Comparison of ENCODE assay signal across 9 mouse cellular contexts in the genomic region with DNA sequence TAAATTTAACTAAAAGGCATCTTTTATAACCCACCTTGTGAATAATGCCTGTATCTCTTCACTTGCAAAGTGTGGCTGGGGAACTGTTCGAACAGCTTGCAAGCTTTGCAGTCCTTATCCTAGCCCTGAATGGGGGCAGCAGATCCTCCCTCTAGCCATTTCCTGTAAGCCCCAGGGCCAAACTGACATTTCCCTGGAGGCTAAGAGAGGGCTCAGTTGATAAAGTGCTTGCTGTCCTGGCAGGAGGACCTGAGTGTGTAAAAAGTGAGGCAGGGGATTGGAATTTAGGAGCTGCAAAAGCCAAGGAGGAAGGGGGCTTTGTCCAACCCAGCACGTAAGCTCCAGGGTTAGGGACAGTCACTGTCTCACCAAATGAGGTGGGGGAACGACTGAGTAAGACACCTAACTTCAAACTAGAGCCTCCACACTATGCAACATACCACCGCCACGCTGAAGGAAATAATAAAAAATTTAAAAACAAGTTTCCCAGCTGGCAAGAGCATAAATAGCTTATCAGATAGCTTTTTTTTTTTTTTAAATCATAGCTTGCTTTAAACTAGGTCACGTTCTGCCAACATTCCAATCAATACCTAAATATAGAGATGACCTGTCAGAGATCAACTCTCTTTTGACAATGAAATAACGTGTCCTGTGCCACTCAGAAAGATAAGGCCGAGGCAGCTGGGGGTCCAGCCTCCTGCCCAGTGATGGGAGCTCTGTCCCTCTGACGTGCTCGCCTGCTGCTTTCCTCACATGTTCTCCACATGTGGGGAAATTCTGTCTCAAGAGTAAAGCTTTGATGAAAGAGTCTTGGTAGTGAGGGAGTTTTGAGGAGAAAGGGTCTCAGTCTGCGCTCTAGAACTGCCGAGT.
DNase-seq lines count a peak whose midpoint lies in the region; ATAC-seq lines count a peak whose summit lies in the region.
"Had no signal": no experiment of that assay in that cellular context is flagged by ENCODE, and none has a peak within 500 bp of the region (broad histone marks: within the 10 kb centered on the region; RNA-seq: fewer than 3 reads in every experiment).

No protein-coding gene starts in this region.

- no peaks in the 10 kb centered on the region for H3K27me3 ChIP-seq in kidney, embryonic 15.5 days
- H3K27me3 ChIP-seq in forebrain, embryonic 16.5 days (replicated peaks; ENCODE audit: control insufficient read depth, insufficient read depth, low read length): no peaks in the 10 kb centered on the region
- H3K27me3 ChIP-seq in intestine, embryonic 16.5 days (replicated peaks; ENCODE audit: control insufficient read depth, insufficient read depth, low read length): no peaks in the 10 kb centered on the region
- H3K27me3 ChIP-seq: Patski had no signal

- no peak overlapping the region for H3K4me3 ChIP-seq in kidney, embryonic 15.5 days (replicated peaks)
- no peak overlapping the region for H3K4me3 ChIP-seq in forebrain, embryonic 16.5 days (replicated peaks; ENCODE audit: low read length)
- no peak overlapping the region for H3K4me3 ChIP-seq in intestine, embryonic 16.5 days (ENCODE audit: low read length)

- 60% methylated on average over 12 of the region's 12 CpGs for WGBS in kidney, embryonic 15.5 days
- 72% methylated on average over 12 of the region's 12 CpGs for WGBS in forebrain, embryonic 16.5 days
- WGBS in intestine, embryonic 16.5 days: 58% methylated on average over 12 of the region's 12 CpGs

- no peak for ATAC-seq in kidney, embryonic 15.5 days (replicated peaks; ENCODE audit: low FRiP score)
- ATAC-seq in forebrain, embryonic 16.5 days: no peak
- no peak for ATAC-seq in intestine, embryonic 16.5 days
- ATAC-seq: Patski had no signal

- no peak for DNase-seq in kidney, postnatal 36 days
- peak; percentile 52 for DNase-seq in NIH3T3 (ENCODE audit: low read depth)
- no peak for DNase-seq in thymus, postnatal 25 days
- no peak for DNase-seq in yolk sac, embryonic 10.5 days (ENCODE audit: low spot score)
- no peak for DNase-seq in frontal cortex, postnatal 36 days (ENCODE audit: low spot score in 2 of 2)

- H3K36me3 ChIP-seq in kidney, embryonic 15.5 days: no peaks in the 10 kb centered on the region
- no peaks in the 10 kb centered on the region for H3K36me3 ChIP-seq in forebrain, embryonic 16.5 days (ENCODE audit: control insufficient read depth, insufficient read depth)
- no peaks in the 10 kb centered on the region for H3K36me3 ChIP-seq in intestine, embryonic 16.5 days (ENCODE audit: control insufficient read depth, insufficient read depth, low read length)

- H3K9me3 ChIP-seq in kidney, embryonic 15.5 days (replicated peaks): no peaks in the 10 kb centered on the region
- no peaks in the 10 kb centered on the region for H3K9me3 ChIP-seq in forebrain, embryonic 16.5 days (ENCODE audit: control insufficient read depth, low read length)
- H3K9me3 ChIP-seq in intestine, embryonic 16.5 days (ENCODE audit: control insufficient read depth, low read length): no peaks in the 10 kb centered on the region

- no peak overlapping the region for H3K9ac ChIP-seq in kidney, embryonic 15.5 days
- H3K9ac ChIP-seq in forebrain, embryonic 16.5 days (replicated peaks; ENCODE audit: low read depth, low read length): no peak overlapping the region
- no peak overlapping the region for H3K9ac ChIP-seq in intestine, embryonic 16.5 days (ENCODE audit: low read depth, low read length)

- H3K4me2 ChIP-seq in kidney, embryonic 15.5 days: no peak overlapping the region
- H3K4me2 ChIP-seq in forebrain, embryonic 16.5 days (ENCODE audit: low read length): no peak overlapping the region
- H3K4me2 ChIP-seq in intestine, embryonic 16.5 days (ENCODE audit: low read depth, low read length): no peak overlapping the region

- H3K27ac ChIP-seq in kidney, embryonic 15.5 days: peak overlapping the region; percentile 91
- peak overlapping the region; percentile 43; the same call in 1 of the 2 replicates for H3K27ac ChIP-seq in forebrain, embryonic 16.5 days (ENCODE audit: low read length)
- H3K27ac ChIP-seq in intestine, embryonic 16.5 days (ENCODE audit: low read length): peak overlapping the region; percentile 55; the same call in 1 of the 2 replicates

- peaks cover 79% of the 10 kb centered on the region for H3K4me1 ChIP-seq in kidney, embryonic 15.5 days
- peaks cover 28% of the 10 kb centered on the region for H3K4me1 ChIP-seq in forebrain, embryonic 16.5 days (replicated peaks; ENCODE audit: control insufficient read depth, insufficient read depth, low read length)
- H3K4me1 ChIP-seq in intestine, embryonic 16.5 days (ENCODE audit: control insufficient read depth, insufficient read depth, low read length): peaks cover 57% of the 10 kb centered on the region
